Comparison of ENCODE assay signal across 11 mouse cellular contexts in the genomic region with DNA sequence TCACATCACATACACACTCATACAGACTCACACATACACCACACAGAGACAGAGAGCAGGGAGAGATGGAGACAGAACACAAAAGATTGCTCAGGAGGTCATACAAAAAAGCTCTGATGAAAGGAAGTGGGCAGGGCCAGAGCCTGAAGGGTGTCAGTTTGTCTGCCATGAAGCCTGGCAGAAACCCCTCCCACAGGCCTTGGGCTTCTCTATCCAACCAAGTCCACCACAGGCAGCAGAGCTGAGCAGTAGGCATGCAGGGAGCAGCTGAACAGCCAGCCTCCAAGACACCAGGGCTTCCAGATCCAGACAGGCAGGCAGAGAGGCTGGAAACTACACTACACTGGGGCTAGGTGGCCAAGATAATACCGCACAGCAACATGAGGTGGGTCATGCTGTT. TPM values are rescaled to one million over a fixed set of nuclear protein-coding genes. Genes with fewer than 3 reads are reported as not detected.
A peak's percentile ranks its signal among the peaks of the same experiment; 100 is the strongest.
DNase-seq lines count a peak whose midpoint lies in the region; ATAC-seq lines count a peak whose summit lies in the region.
"Had no signal": no experiment of that assay in that cellular context is flagged by ENCODE, and none has a peak within 500 bp of the region (broad histone marks: within the 10 kb centered on the region; RNA-seq: fewer than 3 reads in every experiment).

No protein-coding gene starts in this region.

- no peak for DNase-seq in kidney, adult 11 months
- DNase-seq in adrenal gland, postnatal 25 days = peak; percentile 43
- no peak for DNase-seq in cerebellum, postnatal 36 days
- no peak for DNase-seq in layer of hippocampus, adult 8-10 months (ENCODE audit: low spot score in 2 of 2)
- no peak for DNase-seq in ovary, adult 18-20 months (ENCODE audit: low spot score)
- DNase-seq: layer of hippocampus, postnatal 36 days; liver, postnatal 0 days; thymus, adult 2 months had no signal

- peaks cover 49% of the 10 kb centered on the region for H3K4me1 ChIP-seq in kidney, embryonic 15.5 days
- H3K4me1 ChIP-seq in forebrain, embryonic 13.5 days = peaks cover 45% of the 10 kb centered on the region

- no peaks in the 10 kb centered on the region for H3K27me3 ChIP-seq in kidney, embryonic 15.5 days
- no peaks in the 10 kb centered on the region for H3K27me3 ChIP-seq in forebrain, embryonic 13.5 days

- no peak overlapping the region for H3K4me3 ChIP-seq in kidney, embryonic 15.5 days (replicated peaks)
- H3K4me3 ChIP-seq in forebrain, embryonic 13.5 days = no peak overlapping the region

- H3K9me3 ChIP-seq in kidney, embryonic 15.5 days (replicated peaks) = no peaks in the 10 kb centered on the region
- H3K9me3 ChIP-seq in forebrain, embryonic 13.5 days (replicated peaks) = no peaks in the 10 kb centered on the region

- 64% methylated on average over 1 of the region's 1 CpGs for WGBS in kidney, embryonic 15.5 days
- WGBS in forebrain, embryonic 13.5 days = 67% methylated on average over 1 of the region's 1 CpGs

- H3K4me2 ChIP-seq in kidney, embryonic 15.5 days = no peak overlapping the region
- H3K4me2 ChIP-seq in forebrain, embryonic 13.5 days = no peak overlapping the region

- no peak for ATAC-seq in kidney, embryonic 15.5 days (replicated peaks; ENCODE audit: low FRiP score)
- peak; percentile 40; the same call in 1 of the 2 replicates for ATAC-seq in forebrain, embryonic 13.5 days
- ATAC-seq in megakaryocyte-erythroid progenitor cell, adult 5-6 weeks (replicated peaks; ENCODE audit: low FRiP score, low TSS enrichment, poor library complexity, severe bottlenecking) = peak; percentile 36; the same call in 1 of the 2 replicates
- ATAC-seq: liver, postnatal 0 days had no signal

- no peak overlapping the region for H3K9ac ChIP-seq in kidney, embryonic 15.5 days
- 0 out of 2 replicates have a peak overlapping the region, but pooled peaks have one; percentile 18 for H3K9ac ChIP-seq in forebrain, embryonic 13.5 days
- H3K9ac ChIP-seq: liver, postnatal 0 days had no signal

- H3K27ac ChIP-seq in kidney, embryonic 15.5 days = peak overlapping the region; percentile 41
- H3K27ac ChIP-seq in forebrain, embryonic 13.5 days = peak overlapping the region; percentile 81

- H3K36me3 ChIP-seq in kidney, embryonic 15.5 days = peaks cover 25% of the 10 kb centered on the region
- peaks cover 34% of the 10 kb centered on the region for H3K36me3 ChIP-seq in forebrain, embryonic 13.5 days (ENCODE audit: poor library complexity, severe bottlenecking)

RNA-seq across cellular contexts. Expression of a gene that starts 54.6 kb away (rescaled TPM):
- polyA plus RNA-seq in kidney, embryonic 15.5 days (2015; fragmentation: Nextera tagmentation; extraction: Ambion mirVana) = 2,367 and 2,520 TPM in 2 replicates
- 1,036 and 1,352 TPM in 2 replicates for total RNA-seq in adrenal gland, postnatal 25 days (2021)
- 3,229 and 3,555 TPM in 2 replicates for polyA plus RNA-seq in forebrain, embryonic 13.5 days (2015; fragmentation: Nextera tagmentation; extraction: Ambion mirVana)
- 774 and 823 TPM in 2 replicates for total RNA-seq in megakaryocyte-erythroid progenitor cell, adult 5-6 weeks (2014; fragmentation: Nextera tagmentation)
- 492 and 662 TPM in 2 replicates for total RNA-seq in megakaryocyte-erythroid progenitor cell, adult 5-6 weeks (2017)
- 1,000 to 10,000 TPM; 1,218 to 1,398 (median 1,309) TPM for total RNA-seq in layer of hippocampus, adult 8-10 months (2022)
